Comparison of ENCODE assay signal across 21 mouse cellular contexts in genomic region chr4:137065846-137066245, GRCm38 (mm10). TPM values are rescaled to one million over a fixed set of nuclear protein-coding genes. Genes with fewer than 3 reads are reported as not detected.
DNase-seq lines count a peak whose midpoint lies in the region; ATAC-seq and TF ChIP-seq lines count a peak whose summit lies in the region.
"Had no signal": no experiment of that assay in that cellular context is flagged by ENCODE, and none has a peak within 500 bp of the region (broad histone marks: within the 10 kb centered on the region; RNA-seq: fewer than 3 reads in every experiment).

No protein-coding gene starts in this region.

- no peak overlapping the region for H3K4me3 ChIP-seq in hindbrain, postnatal 0 days (ENCODE audit: low read length)
- no peak overlapping the region for H3K4me3 ChIP-seq in hindbrain, embryonic 11.5 days (ENCODE audit: low read depth, low read length)
- H3K4me3 ChIP-seq in C2C12 (ENCODE audit: insufficient read depth, poor library complexity, severe bottlenecking), result no peak overlapping the region
- H3K4me3 ChIP-seq in gastrocnemius, adult 2 months, result no peak overlapping the region
- H3K4me3 ChIP-seq: embryonic facial prominence, embryonic 10.5 days; heart, adult 2 months; heart, embryonic 15.5 days had no signal

- no peaks in the 10 kb centered on the region for H3K36me3 ChIP-seq in hindbrain, postnatal 0 days (ENCODE audit: insufficient read depth, low read length)
- no peaks in the 10 kb centered on the region for H3K36me3 ChIP-seq in hindbrain, embryonic 11.5 days (ENCODE audit: control insufficient read depth, insufficient read depth, low read length)
- H3K36me3 ChIP-seq in C2C12 (ENCODE audit: control insufficient read depth, insufficient read depth), result no peaks in the 10 kb centered on the region
- H3K36me3 ChIP-seq: embryonic facial prominence, embryonic 10.5 days; heart, embryonic 15.5 days had no signal

- DNase-seq in cerebellum, adult 18-20 months, result peak; percentile 31 to 40
- no peak for DNase-seq in cerebellum, postnatal 4 days (ENCODE audit: low spot score in 2 of 2)
- DNase-seq in hindbrain, postnatal 0 days (ENCODE audit: low spot score), result peak; percentile 52
- DNase-seq in hindbrain, embryonic 11.5 days (ENCODE audit: low spot score), result no peak
- peak; percentile 66 to 78 for DNase-seq in cerebellum, postnatal 10 days
- no peak for DNase-seq in gastrocnemius, adult 2 months
- DNase-seq in yolk sac, embryonic 10.5 days (ENCODE audit: low spot score), result no peak
- DNase-seq: adrenal gland, postnatal 14 days; gastrocnemius, postnatal 14 days; heart, adult 2 months; heart, postnatal 14 days; kidney, adult 8-10 months had no signal

- no peak overlapping the region for H3K9ac ChIP-seq in hindbrain, postnatal 0 days (replicated peaks; ENCODE audit: low read length)
- no peak overlapping the region for H3K9ac ChIP-seq in hindbrain, embryonic 11.5 days (ENCODE audit: low read depth, low read length)
- H3K9ac ChIP-seq: heart, embryonic 15.5 days; hindbrain, embryonic 14.5 days had no signal

- no peak for TF ChIP-seq CTCF in hindbrain, postnatal 0 days (IDR thresholded peaks at IDR 0.05; ENCODE audit: low read depth)
- no peak for TF ChIP-seq CTCF in C2C12 (IDR thresholded peaks at IDR 0.05; ENCODE audit: control insufficient read depth, insufficient read depth, insufficient read length)
- no peak for TF ChIP-seq CTCF in gastrocnemius, adult 2 months (IDR thresholded peaks at IDR 0.05)

- H3K27ac ChIP-seq in hindbrain, postnatal 0 days, result no peak overlapping the region
- H3K27ac ChIP-seq in hindbrain, embryonic 11.5 days (ENCODE audit: low read depth, low read length), result no peak overlapping the region
- no peak overlapping the region for H3K27ac ChIP-seq in gastrocnemius, adult 2 months
- H3K27ac ChIP-seq: embryonic facial prominence, embryonic 10.5 days; heart, adult 2 months; heart, embryonic 15.5 days; hindbrain, embryonic 14.5 days had no signal

- no peaks in the 10 kb centered on the region for H3K4me1 ChIP-seq in hindbrain, postnatal 0 days (ENCODE audit: insufficient read depth, low read length)
- H3K4me1 ChIP-seq in hindbrain, embryonic 11.5 days (replicated peaks; ENCODE audit: control insufficient read depth, insufficient read depth, low read length), result no peaks in the 10 kb centered on the region

- intact Hi-C loops in gastrocnemius, adult 2 months (cut with DNase I), result no loop called here

- 51% methylated on average over 6 of the region's 6 CpGs for WGBS in hindbrain, postnatal 0 days
- WGBS in hindbrain, embryonic 11.5 days, result 73% methylated on average over 6 of the region's 6 CpGs

- no peaks in the 10 kb centered on the region for H3K79me2 ChIP-seq in C2C12 (ENCODE audit: control insufficient read depth, insufficient read depth)

- no peaks in the 10 kb centered on the region for H3K9me3 ChIP-seq in hindbrain, postnatal 0 days (ENCODE audit: low read length)
- H3K9me3 ChIP-seq in hindbrain, embryonic 11.5 days (ENCODE audit: control insufficient read depth, low read length), result no peaks in the 10 kb centered on the region
- H3K9me3 ChIP-seq: embryonic facial prominence, embryonic 10.5 days; heart, embryonic 15.5 days had no signal

- no peaks in the 10 kb centered on the region for H3K79me3 ChIP-seq in C2C12 (ENCODE audit: low read depth)

- no peaks in the 10 kb centered on the region for H3K27me3 ChIP-seq in hindbrain, postnatal 0 days (ENCODE audit: insufficient read depth, low read length)
- H3K27me3 ChIP-seq in hindbrain, embryonic 11.5 days (ENCODE audit: control insufficient read depth, insufficient read depth, low read length), result peaks cover 2% of the 10 kb centered on the region; the same call in 1 of the 2 replicates
- H3K27me3 ChIP-seq in C2C12 (ENCODE audit: control insufficient read depth, insufficient read depth, insufficient read length), result peaks cover 22% of the 10 kb centered on the region
- H3K27me3 ChIP-seq: Patski had no signal

- H3K4me2 ChIP-seq in hindbrain, postnatal 0 days (ENCODE audit: low read depth, low read length), result no peak overlapping the region
- no peak overlapping the region for H3K4me2 ChIP-seq in hindbrain, embryonic 11.5 days (replicated peaks; ENCODE audit: low read depth, low read length)
- H3K4me2 ChIP-seq: heart, embryonic 11.5 days; heart, embryonic 15.5 days; hindbrain, embryonic 14.5 days had no signal

- no peak overlapping the region for H3ac ChIP-seq in C2C12 (ENCODE audit: control insufficient read depth, insufficient read length, low read depth)

- ATAC-seq in hindbrain, postnatal 0 days, result no peak
- no peak for ATAC-seq in hindbrain, embryonic 11.5 days (ENCODE audit: low FRiP score)
- ATAC-seq: activated CD4-positive, CD25-positive, alpha-beta regulatory T cell, adult 4 months; forebrain, embryonic 14.5 days; intestine, embryonic 16.5 days; Patski had no signal

TF ChIP-seq in C2C12, 6 proteins besides CTCF, POLR2A, EP300 and RAD21:
- TF ChIP-seq MYOD1 (IDR thresholded peaks at IDR 0.05; ENCODE audit: control insufficient read depth, insufficient read length, low read depth) (peak; percentile 14), MYOG (IDR thresholded peaks at IDR 0.05; ENCODE audit: control insufficient read depth, extremely low read depth, insufficient read length) (no peak), FOSL1 (IDR thresholded peaks at IDR 0.05; ENCODE audit: insufficient read depth, low read length, poor library complexity, severe bottlenecking) (no peak)

RNA-seq across cellular contexts. Expression of gene Zbtb40, which starts 17.2 kb away (rescaled TPM):
- 8.2 and 9.1 TPM in 2 replicates for total RNA-seq in hindbrain, postnatal 0 days (2014; rRNA removed)
- polyA plus RNA-seq in hindbrain, postnatal 0 days (2015; fragmentation: Nextera tagmentation; extraction: Ambion mirVana), result 1.6 and 1.9 TPM in 2 replicates
- 3.5 and 4.1 TPM in 2 replicates for polyA plus RNA-seq in hindbrain, embryonic 11.5 days (2014; fragmentation: Nextera tagmentation; extraction: Ambion mirVana)
- 9.1 TPM for polyA plus RNA-seq in C2C12 (2012; fragmentation: generic; extraction: Trizol)
- 1 to 10 TPM; 8.4 to 9.5 TPM for total RNA-seq in gastrocnemius, adult 2 months (2021)

Comparison
In these comparisons a context has a peak if more than half of its experiments do, and no peak if none do; other contexts are left out.
1. DNase-seq: peak in cerebellum, adult 18-20 months (2 of 2), hindbrain, postnatal 0 days (single experiment) and cerebellum, postnatal 10 days (2 of 2); none in cerebellum, postnatal 4 days (0 of 2), hindbrain, embryonic 11.5 days (single experiment), gastrocnemius, adult 2 months (single experiment) and yolk sac, embryonic 10.5 days (single experiment).